Mouse (Mus musculus) cerebellum, postnatal 10 days (tissue): ENCODE measurements around the gene Hist2h2ab.

Experiments used
- DNase-seq, 2 experiments: peaks; one replicate each; pipeline ENCODE4 v3.0.0; 2021; ENCODE audit warnings: mixed read lengths in 2 of 2

The Hist2h2ab gene

DNA sequence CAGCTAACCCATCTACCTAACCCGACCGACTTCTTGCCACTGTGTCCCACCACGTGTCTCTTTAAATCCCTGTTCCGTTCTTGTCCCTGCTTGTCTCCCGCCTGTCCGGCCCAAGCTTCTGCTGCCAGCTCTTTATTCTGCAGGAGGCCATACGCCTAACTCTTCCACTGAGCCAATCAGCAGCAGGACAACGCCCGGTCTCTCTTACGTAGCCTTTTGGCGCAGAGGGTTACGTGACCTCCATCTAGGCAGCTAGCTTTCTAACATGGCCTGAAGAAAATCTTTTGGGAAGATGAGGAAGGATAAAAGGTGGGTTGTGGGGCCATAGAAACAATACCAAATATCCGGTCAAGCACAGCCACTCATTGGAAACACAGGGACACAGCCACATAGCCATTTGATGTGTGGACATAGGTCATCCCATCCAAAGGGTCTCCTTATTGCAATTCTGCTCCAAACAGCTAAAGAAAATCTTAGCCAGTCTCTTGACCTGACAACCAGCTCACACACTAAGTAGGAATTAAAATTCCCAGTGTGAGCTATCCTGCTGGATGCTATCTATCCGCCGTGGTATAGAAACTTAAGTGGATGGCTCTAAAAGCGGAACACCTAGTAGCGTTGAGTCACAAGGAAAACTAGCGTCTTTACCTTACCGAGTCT, 42.7 kb downstream of the Hist2h2ab start:
- peak; percentile 92 to 93 for DNase-seq

DNA sequence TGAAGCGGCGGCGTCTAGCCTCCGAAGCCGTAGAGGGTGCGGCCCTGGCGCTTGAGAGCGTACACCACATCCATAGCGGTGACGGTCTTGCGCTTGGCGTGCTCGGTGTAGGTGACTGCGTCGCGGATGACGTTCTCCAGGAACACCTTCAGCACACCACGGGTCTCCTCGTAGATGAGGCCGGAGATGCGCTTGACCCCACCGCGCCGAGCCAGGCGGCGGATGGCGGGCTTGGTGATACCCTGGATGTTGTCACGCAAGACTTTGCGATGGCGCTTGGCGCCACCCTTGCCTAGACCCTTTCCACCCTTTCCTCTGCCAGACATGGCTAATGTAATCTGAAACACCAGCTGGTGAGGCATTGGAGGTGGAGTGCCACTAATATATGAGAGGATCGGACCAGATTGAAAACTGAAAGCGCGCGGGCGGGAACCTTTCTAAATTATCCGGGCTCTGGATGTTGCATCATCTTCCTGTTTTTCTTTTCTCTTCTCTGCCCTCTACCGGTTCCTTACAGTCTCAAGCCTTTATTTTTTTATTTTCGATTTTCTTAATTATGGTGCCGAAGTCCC, 43.4 kb downstream of the Hist2h2ab start, which contains the start of gene Hist2h4:
Gene Hist2h4, minus strand, starts transcription at position 333 of the 572 bp plus-strand sequence.
- DNase-seq: peak; percentile 98

GRCm38 (mm10) chr3:96263558-96264403, 44.1 kb downstream of the Hist2h2ab start:
- peak in 1 of 2 experiments; percentile 50 for DNase-seq

- no peak for DNase-seq
Measured at GRCm38 (mm10) chr3:96264404-96264949, 44.8 kb downstream of the Hist2h2ab start.

DNA sequence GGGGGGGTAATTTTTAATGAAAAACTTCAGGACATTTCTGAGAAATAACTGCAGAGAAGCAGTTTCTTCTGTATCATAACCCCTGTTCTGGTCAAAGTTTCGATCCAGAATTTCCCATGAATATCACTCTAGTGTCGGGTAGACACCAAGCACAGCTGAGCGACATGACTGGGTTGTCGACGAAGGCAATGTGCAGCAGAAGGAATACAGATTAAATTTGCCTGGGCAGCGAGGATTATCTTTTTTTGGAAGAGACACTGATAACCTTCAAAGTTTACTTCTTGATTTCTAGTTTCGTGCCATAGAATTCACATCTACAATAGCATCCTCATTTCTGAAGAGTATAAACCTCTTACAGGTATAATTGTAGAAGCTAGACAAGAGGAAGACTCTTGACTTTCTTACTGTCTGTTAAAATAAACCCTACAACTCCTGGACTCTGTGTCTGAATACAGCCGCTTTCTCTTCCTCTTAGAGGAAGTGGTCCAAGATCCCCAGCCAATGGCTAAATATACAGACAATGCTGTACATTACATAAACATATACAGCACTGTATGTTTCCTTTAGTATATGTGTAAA, 46.6 kb downstream of the Hist2h2ab start:
- no peak for DNase-seq

DNA sequence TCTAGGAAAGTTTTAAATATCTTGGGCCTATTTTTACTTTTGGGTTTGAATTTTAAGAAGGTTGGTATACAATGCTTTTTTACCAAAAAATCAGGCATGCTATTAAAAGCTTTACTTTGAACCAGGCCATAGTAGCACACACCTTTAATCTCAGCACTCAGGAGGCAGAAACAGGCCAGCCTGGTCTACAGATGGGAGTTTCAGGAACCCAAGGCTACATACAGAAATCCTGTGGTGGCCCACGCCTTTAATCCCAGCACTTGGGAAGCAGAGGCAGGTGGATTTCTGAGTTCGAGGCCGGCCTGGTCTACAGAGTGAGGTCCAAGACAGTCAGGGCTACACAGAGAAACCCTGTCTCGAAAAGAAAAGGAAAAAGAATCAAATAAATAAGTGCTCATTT, 47.9 kb downstream of the Hist2h2ab start:
- DNase-seq: no peak

- DNase-seq: peak; percentile 86
Measured at GRCm38 (mm10) chr3:96268051-96268775, 48.5 kb downstream of the Hist2h2ab start, which contains the start of gene Hist2h3b. Hist2h3b (plus strand) TSS chr3:96268654.

- peak; percentile 22 to 63 for DNase-seq
Measured at GRCm38 (mm10) chr3:96268776-96269378, 49.2 kb downstream of the Hist2h2ab start.
